Mouse (Mus musculus) 416B (cell line): ENCODE results near the gene Ints7.

Experiments
- DNase-seq: peaks from one replicate; pipeline ENCODE4 v3.0.0; 2011; ENCODE audit warnings: low read depth

Ints7 gene

GRCm38 (mm10) chr1:191575458-191576247 lies at the start of gene Ints7, which contains the start of gene Dtl:
Gene Ints7, plus strand, starts transcription at chr1:191575636.
Gene Dtl, minus strand, starts transcription at chr1:191575544.
- DNase-seq: peak; percentile 99

- DNase-seq: peak; percentile 79
Measured at GRCm38 (mm10) chr1:191527089-191527488, 48.3 kb upstream of the Ints7 start.

- no peak for DNase-seq
Measured at GRCm38 (mm10) chr1:191527921-191528612, 47.4 kb upstream of the Ints7 start.

- no peak for DNase-seq
Measured at GRCm38 (mm10) chr1:191529406-191529805, 46.0 kb upstream of the Ints7 start.

DNA sequence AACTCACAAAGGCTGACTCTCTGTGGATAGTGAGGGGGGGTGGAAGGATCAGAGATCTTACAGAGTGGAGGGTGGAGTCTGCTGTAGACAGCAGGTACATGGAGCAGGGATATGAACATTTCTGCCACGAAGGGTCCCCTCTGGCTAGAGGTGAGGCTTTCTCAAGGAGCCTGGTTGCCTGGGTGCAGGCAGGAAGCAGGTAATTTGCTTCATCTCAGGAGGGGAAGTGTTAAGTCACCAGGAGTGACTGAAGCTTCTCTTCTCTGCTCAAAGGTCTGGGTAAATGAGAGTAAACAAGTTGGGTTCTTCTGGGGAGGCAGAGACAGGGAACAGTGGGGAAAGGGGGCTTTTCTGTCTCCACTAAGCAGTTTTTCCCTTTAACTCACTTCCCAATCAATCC lies 44.4 kb upstream of the Ints7 start:
- no peak for DNase-seq

GRCm38 (mm10) chr1:191534896-191535295 lies 40.5 kb upstream of the Ints7 start:
- no peak for DNase-seq

- no peak for DNase-seq
Measured at GRCm38 (mm10) chr1:191540300-191540699, 35.1 kb upstream of the Ints7 start.

DNA sequence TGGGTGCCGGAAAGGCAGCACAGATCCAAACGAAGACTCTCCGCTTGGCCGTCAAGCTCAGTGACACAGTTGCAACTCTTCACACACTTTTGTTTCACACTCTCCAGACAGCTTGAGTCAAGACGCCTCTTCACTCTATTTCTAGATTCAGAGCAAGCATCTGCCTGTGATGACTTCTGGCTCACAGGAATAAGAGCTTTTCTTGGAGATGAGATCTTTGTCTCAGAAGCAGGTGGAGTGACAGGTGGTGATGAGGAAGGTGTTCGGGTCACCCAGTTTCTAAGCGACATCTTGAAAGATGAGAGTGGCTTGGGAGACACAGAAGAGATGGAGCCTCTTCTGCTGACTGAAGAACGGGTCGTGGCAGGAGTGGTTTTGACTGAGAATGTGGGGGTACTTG lies 34.4 kb upstream of the Ints7 start:
- no peak for DNase-seq

DNA sequence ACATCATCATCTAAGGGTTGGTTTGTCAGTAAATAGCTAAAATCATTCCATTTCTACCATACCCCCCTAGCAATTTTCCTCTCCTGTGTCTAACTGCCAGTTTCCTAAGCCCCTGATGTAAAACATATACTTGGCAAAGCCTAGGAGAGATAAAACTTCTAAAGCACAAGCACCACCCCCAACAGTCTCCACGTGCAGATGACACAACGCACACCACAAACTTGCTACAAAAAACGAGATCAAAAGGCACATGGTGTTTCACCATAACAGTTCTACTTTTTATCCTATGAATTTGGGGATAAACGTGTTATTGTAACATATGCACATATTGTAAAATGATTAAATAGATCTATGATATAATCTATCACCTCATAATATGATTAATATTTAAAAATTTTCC lies 33.8 kb upstream of the Ints7 start:
- DNase-seq: no peak

- no peak for DNase-seq
Measured at GRCm38 (mm10) chr1:191543747-191544146, 31.7 kb upstream of the Ints7 start.

DNA sequence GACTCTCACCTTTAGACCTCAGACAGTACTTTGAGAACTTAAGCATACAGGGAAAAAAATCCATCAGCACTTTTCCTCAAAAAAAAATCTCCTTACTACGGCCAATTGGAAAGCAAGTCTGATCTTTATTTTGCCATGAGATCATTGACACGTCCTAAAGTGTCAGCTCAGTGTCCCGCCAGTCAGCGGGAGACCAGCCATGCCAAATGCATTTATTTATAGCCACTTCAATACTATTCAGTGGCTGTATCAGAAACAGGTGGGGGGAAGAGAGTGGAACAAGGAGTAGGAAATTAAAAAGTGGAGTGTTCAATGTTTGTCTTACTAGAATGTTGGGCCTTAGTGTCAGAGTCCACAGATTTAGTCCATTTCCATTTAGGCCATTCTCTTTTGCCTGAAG lies 24.6 kb upstream of the Ints7 start:
- no peak for DNase-seq

- peak; percentile 90 for DNase-seq
Measured at GRCm38 (mm10) chr1:191557109-191557508, 18.3 kb upstream of the Ints7 start.

DNA sequence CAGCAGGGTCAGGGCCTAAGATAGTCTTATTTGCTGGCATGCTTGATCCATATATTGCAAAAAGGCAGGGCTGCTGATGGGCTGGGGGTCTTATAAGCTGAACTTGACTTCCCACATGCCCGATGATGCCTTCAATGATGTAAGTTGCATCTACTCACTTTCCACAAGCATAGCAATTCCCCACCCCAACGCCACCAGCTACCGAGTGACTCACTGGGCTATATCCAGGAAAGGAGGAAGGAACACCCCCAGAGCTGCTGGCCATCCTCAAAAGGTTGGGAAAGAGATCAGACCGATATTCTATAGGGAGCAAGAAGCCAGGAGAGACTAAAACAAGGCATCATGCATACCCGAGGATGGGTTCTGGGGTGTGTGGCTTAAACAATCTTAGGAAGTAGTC lies 15.7 kb upstream of the Ints7 start:
- peak; percentile 46 for DNase-seq

DNA sequence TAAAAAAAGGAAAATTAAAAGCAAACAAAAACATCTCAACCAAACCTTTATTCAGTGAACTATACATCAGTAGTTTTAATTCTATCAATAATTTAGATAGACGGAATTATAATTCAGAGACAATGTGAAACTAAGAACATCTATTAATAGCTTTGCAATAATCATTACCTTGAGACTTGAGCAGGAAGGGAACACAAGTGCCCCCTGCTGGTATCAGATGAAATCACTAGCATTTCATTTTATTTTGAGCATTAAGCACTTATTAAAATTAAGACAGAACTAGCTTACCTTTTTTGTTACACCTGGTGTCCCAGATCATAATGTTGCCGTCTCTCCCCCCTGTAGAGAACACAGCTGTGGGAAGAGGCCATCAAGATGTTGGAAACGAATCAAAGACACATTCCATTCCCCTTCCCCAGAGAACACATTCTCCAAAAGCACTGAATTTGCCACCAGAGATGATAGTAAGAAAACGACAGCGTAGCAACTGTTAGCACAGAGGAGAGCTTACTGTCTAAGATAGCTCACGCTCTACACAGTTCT lies 12.5 kb upstream of the Ints7 start:
- peak; percentile 62 for DNase-seq

GRCm38 (mm10) chr1:191567859-191568258 lies 7.6 kb upstream of the Ints7 start:
- no peak for DNase-seq

DNA sequence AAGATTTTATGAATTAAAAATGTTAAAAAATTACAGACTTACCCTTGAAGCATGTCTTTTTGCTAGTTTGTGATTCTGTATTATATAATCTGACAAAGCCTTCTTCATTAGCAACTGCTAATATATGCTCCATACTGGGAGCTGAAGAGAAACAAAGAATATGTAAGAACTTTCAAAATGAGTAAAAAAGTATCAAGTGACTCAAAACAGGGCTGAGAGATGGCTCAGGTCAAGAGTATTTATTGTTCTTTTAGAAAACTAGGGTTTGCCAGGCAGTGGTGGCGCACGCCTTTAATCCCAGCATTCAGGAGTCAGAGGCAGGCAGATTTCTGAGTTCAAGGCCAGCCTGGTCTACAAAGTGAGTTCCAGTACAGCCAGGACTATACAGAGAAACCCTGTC lies 5.8 kb upstream of the Ints7 start:
- no peak for DNase-seq

DNA sequence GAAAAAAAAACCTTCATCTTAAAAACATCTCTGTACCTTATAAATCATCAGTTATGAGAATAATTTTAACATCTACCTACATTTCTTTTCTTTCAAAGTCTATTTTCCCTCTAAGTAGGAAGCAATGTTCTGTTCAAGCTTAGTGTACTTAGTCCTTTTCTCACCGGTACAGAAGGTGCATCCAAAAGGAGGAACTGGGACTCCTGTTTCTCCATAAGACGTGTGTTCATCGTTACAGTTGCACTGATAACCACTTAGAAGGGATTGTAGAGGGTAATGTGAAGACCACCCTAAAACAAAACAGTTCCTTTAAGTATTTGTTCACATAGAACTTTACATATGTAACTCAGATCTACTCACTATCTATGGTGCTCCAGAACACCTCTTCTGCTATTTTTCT lies 5.0 kb upstream of the Ints7 start:
- DNase-seq: no peak

GRCm38 (mm10) chr1:191573906-191574639 lies 1.4 kb upstream of the Ints7 start:
- DNase-seq: peak; percentile 43

GRCm38 (mm10) chr1:191574871-191575457 lies 472 bp upstream of the Ints7 start:
- DNase-seq: peak; percentile 88

- no peak for DNase-seq
Measured at GRCm38 (mm10) chr1:191579524-191579923, 4.1 kb downstream of the Ints7 start.

DNA sequence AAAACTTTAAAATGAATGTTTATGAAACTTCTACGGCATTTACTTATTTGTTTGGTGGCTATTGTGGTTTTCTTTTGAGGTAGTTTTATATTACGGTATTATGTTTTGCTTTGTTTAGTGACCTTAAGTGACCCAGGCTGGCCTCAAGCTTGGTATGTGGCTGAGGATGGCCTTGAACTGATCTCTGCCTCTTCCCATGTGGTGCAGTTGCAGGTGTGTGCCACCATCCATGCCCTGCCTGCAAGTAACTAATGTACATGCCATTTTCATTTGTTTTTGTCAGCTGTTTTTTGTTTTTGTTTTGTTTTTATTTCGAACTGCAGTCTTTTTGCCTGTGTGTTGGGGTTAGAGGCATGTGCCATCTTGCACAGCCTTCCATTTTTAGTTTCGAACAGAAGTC lies 6.2 kb downstream of the Ints7 start:
- no peak for DNase-seq

- DNase-seq: no peak
Measured at GRCm38 (mm10) chr1:191583836-191584235, 8.4 kb downstream of the Ints7 start.
